In genomic region chr5:129026637-129027036, GRCm38 (mm10) we compare ENCODE assay signal across 26 mouse cellular contexts. TPM values are rescaled to one million over a fixed set of nuclear protein-coding genes. Genes with fewer than 3 reads are reported as not detected.
DNase-seq lines count a peak whose midpoint lies in the region; ATAC-seq and TF ChIP-seq lines count a peak whose summit lies in the region.
"Had no signal": no experiment of that assay in that cellular context is flagged by ENCODE, and none has a peak within 500 bp of the region (broad histone marks: within the 10 kb centered on the region; RNA-seq: fewer than 3 reads in every experiment).

No protein-coding gene starts in this region.

- no peak overlapping the region for H3K27ac ChIP-seq in liver, embryonic 14.5 days
- no peak overlapping the region for H3K27ac ChIP-seq in liver, embryonic 12.5 days
- no peak overlapping the region for H3K27ac ChIP-seq in CH12.LX (ENCODE audit: insufficient read depth, low read depth)
- H3K27ac ChIP-seq: hindbrain, embryonic 10.5 days; left cerebral cortex, adult 2 months; limb, embryonic 15.5 days; midbrain, embryonic 10.5 days had no signal

- peak; percentile 47 for TF ChIP-seq CTCF in liver, embryonic 14.5 days (IDR thresholded peaks at IDR 0.05; ENCODE audit: low read depth)
- peak in 1 of 2 experiments; percentile 54; a peak in 2 of 4 replicates for TF ChIP-seq CTCF in CH12.LX (conservative IDR thresholded peaks at IDR 0.05 in 1 of 2, IDR thresholded peaks at IDR 0.05 in 1 of 2; ENCODE audit: low read depth in 2 of 2, low read length in 2 of 2)

- no peaks in the 10 kb centered on the region for H3K9me3 ChIP-seq in liver, embryonic 14.5 days (ENCODE audit: control insufficient read depth, low read length)
- no peaks in the 10 kb centered on the region for H3K9me3 ChIP-seq in liver, embryonic 12.5 days (replicated peaks)
- H3K9me3 ChIP-seq in CH12.LX (replicated peaks; ENCODE audit: low read length), result no peaks in the 10 kb centered on the region
- H3K9me3 ChIP-seq: G1E; heart, embryonic 12.5 days; hindbrain, embryonic 10.5 days; limb, embryonic 15.5 days; midbrain, embryonic 10.5 days had no signal

- DNase-seq in liver, embryonic 14.5 days (ENCODE audit: low read depth in 3 of 3, low spot score in 3 of 3), result no peak
- DNase-seq in 3T3-L1 (ENCODE audit: low read depth, low spot score), result peak; percentile 45
- DNase-seq in CH12.LX (ENCODE audit: extremely low read depth), result no peak
- DNase-seq in ZHBTc4 (ENCODE audit: low read depth, low spot score), result peak; percentile 56
- no peak for DNase-seq in frontal cortex, postnatal 14 days (ENCODE audit: low spot score in 2 of 2)
- DNase-seq: adrenal gland, postnatal 25 days; cerebellum, adult 8-10 months; gastrocnemius, postnatal 25 days; heart, adult 18-20 months; heart, postnatal 10 days; kidney, postnatal 4 days; left cerebral cortex, postnatal 4 days; lung, adult 2 months; lung, postnatal 4 days; thymus, adult 2 months had no signal

- no peak overlapping the region for H3K4me2 ChIP-seq in liver, embryonic 14.5 days (ENCODE audit: low read depth)
- no peak overlapping the region for H3K4me2 ChIP-seq in liver, embryonic 12.5 days
- no peak overlapping the region for H3K4me2 ChIP-seq in CH12.LX (ENCODE audit: insufficient read depth, low read depth, poor library complexity, severe bottlenecking)
- H3K4me2 ChIP-seq: heart, embryonic 12.5 days; limb, embryonic 15.5 days had no signal

- no peaks in the 10 kb centered on the region for H3K27me3 ChIP-seq in liver, embryonic 14.5 days (ENCODE audit: control insufficient read depth, insufficient read depth, low read length)
- no peaks in the 10 kb centered on the region for H3K27me3 ChIP-seq in liver, embryonic 12.5 days (replicated peaks)
- no peaks in the 10 kb centered on the region for H3K27me3 ChIP-seq in CH12.LX (replicated peaks)
- H3K27me3 ChIP-seq: heart, embryonic 12.5 days; limb, embryonic 15.5 days had no signal

- no peak overlapping the region for H3K9ac ChIP-seq in liver, embryonic 14.5 days (replicated peaks)
- H3K9ac ChIP-seq in liver, embryonic 12.5 days, result no peak overlapping the region
- no peak overlapping the region for H3K9ac ChIP-seq in CH12.LX (ENCODE audit: insufficient read depth, low read depth)
- H3K9ac ChIP-seq: heart, embryonic 12.5 days; limb, embryonic 15.5 days had no signal

- peaks cover 37% of the 10 kb centered on the region for H3K36me3 ChIP-seq in liver, embryonic 14.5 days (replicated peaks; ENCODE audit: control insufficient read depth, insufficient read depth, low read depth)
- H3K36me3 ChIP-seq in liver, embryonic 12.5 days, result peaks cover 50% of the 10 kb centered on the region
- peaks cover 24 to 33% of the 10 kb centered on the region in 2 experiments for H3K36me3 ChIP-seq in CH12.LX (replicated peaks in 1 of 2; ENCODE audit: control insufficient read depth in 1 of 2, insufficient read depth in 1 of 2, low read length in 1 of 2)

- dilution Hi-C loops in CH12.LX (cut with MboI; ENCODE audit: extremely low pct_ligation_motif_present, extremely low pct_unique_long_range_greater_than_20kb, low sequenced_read_pairs), result no loop called here

- H3K79me2 ChIP-seq in CH12.LX (replicated peaks; ENCODE audit: control insufficient read depth, extremely low read depth, insufficient read depth, poor library complexity, severe bottlenecking), result peaks cover 9% of the 10 kb centered on the region

- no peak for ATAC-seq in liver, embryonic 14.5 days (ENCODE audit: insufficient read depth)
- ATAC-seq in liver, embryonic 12.5 days, result no peak
- no peak for ATAC-seq in megakaryocyte-erythroid progenitor cell, adult 5-6 weeks (replicated peaks; ENCODE audit: low FRiP score, low TSS enrichment, poor library complexity, severe bottlenecking)
- ATAC-seq: CD4-positive, CD25-positive, alpha-beta regulatory T cell, adult 4 months; forebrain, embryonic 16.5 days; intestine, postnatal 0 days had no signal

- in situ Hi-C loops in CH12.LX (cut with MboI; ENCODE audit: low pct_ligation_motif_present, low pct_unique_long_range_greater_than_20kb, low sequenced_read_pairs), result no loop called here

- TF ChIP-seq POLR2A in CH12.LX (IDR thresholded peaks at IDR 0.05; ENCODE audit: low read depth, low read length), result no peak

- 62% methylated on average over 1 of the region's 1 CpGs for WGBS in liver, embryonic 14.5 days (ENCODE audit: insufficient replicate concordance)
- WGBS in liver, embryonic 12.5 days (ENCODE audit: insufficient replicate concordance), result 55% methylated on average over 1 of the region's 1 CpGs

- TF ChIP-seq EP300 in liver, embryonic 14.5 days (IDR thresholded peaks at IDR 0.05; ENCODE audit: low read depth), result no peak
- TF ChIP-seq EP300 in CH12.LX (IDR thresholded peaks at IDR 0.05; ENCODE audit: low read length), result no peak

- peaks cover 2% of the 10 kb centered on the region in 2 experiments; a peak in 2 of 4 replicates for H3K4me1 ChIP-seq in liver, embryonic 14.5 days (replicated peaks; ENCODE audit: control insufficient read depth in 2 of 2, insufficient read depth in 2 of 2, low read length in 1 of 2)
- peaks cover 8% of the 10 kb centered on the region for H3K4me1 ChIP-seq in liver, embryonic 12.5 days
- peaks cover 2 to 3% of the 10 kb centered on the region in 2 experiments; a peak in 3 of 4 replicates for H3K4me1 ChIP-seq in CH12.LX (ENCODE audit: control insufficient read depth in 1 of 2, insufficient read depth in 2 of 2)

- H3K4me3 ChIP-seq in liver, embryonic 14.5 days (ENCODE audit: insufficient read depth in 1 of 2, low read depth in 2 of 2, low read length in 2 of 2), result no peak overlapping the region
- no peak overlapping the region for H3K4me3 ChIP-seq in liver, embryonic 12.5 days
- no peak overlapping the region for H3K4me3 ChIP-seq in CH12.LX (replicated peaks in 1 of 3; ENCODE audit: low read depth in 2 of 3, low read length in 2 of 3, poor library complexity in 1 of 3)
- H3K4me3 ChIP-seq: heart, embryonic 12.5 days; hindbrain, embryonic 10.5 days; left cerebral cortex, adult 2 months; limb, embryonic 15.5 days; midbrain, embryonic 10.5 days had no signal

- TF ChIP-seq RAD21 in CH12.LX (IDR thresholded peaks at IDR 0.05; ENCODE audit: low read depth, low read length), result no peak

TF ChIP-seq in CH12.LX, 34 proteins besides CTCF, POLR2A, EP300 and RAD21:
- TF ChIP-seq ETS1 (conservative IDR thresholded peaks at IDR 0.05; ENCODE audit: low read depth, low read length) (no peak), POLR2AphosphoS2 (IDR thresholded peaks at IDR 0.05; ENCODE audit: low read depth, low read length) (no peak), MAFK (IDR thresholded peaks at IDR 0.05; ENCODE audit: insufficient replicate concordance, low read length) (no peak), MYC (IDR thresholded peaks at IDR 0.05; ENCODE audit: low read depth, low read length) (0 out of 2 replicates have a peak, but pooled peaks have one; percentile 41), CHD2 (IDR thresholded peaks at IDR 0.05; ENCODE audit: low read length) (no peak), IRF4 (IDR thresholded peaks at IDR 0.05; ENCODE audit: low read depth, low read length) (no peak), GABPA (IDR thresholded peaks at IDR 0.05; ENCODE audit: insufficient replicate concordance, low read depth, low read length) (no peak), HCFC1 (IDR thresholded peaks at IDR 0.05; ENCODE audit: low read depth, low read length) (no peak), PAX5 (IDR thresholded peaks at IDR 0.05; ENCODE audit: low read length) (no peak)

RNA-seq across cellular contexts. Expression of gene Ran, which starts 6.8 kb away (rescaled TPM):
- polyA plus RNA-seq in liver, embryonic 14.5 days (2012; rRNA removed), result 221 and 273 TPM in 2 replicates
- 461 and 495 TPM in 2 replicates for polyA plus RNA-seq in liver, embryonic 14.5 days (2014; fragmentation: Nextera tagmentation; extraction: Ambion mirVana)
- polyA plus RNA-seq in liver, embryonic 12.5 days (2016; fragmentation: Nextera tagmentation; extraction: Ambion mirVana), result 682 and 694 TPM in 2 replicates
- 847 and 977 TPM in 2 replicates for total RNA-seq in CH12.LX (2012; rRNA removed)
- 1,083 and 1,183 TPM in 2 replicates for total RNA-seq in CH12.LX (2014; rRNA removed)
- polyA plus RNA-seq in CH12.LX (2012; ENCODE audit: insufficient read length, low read depth), result 1,512 and 1,664 TPM in 2 replicates
- total RNA-seq in megakaryocyte-erythroid progenitor cell, adult 5-6 weeks (2014; fragmentation: Nextera tagmentation), result 542 and 563 TPM in 2 replicates
- total RNA-seq in megakaryocyte-erythroid progenitor cell, adult 5-6 weeks (2017), result 903 and 978 TPM in 2 replicates

RNA-seq across cellular contexts. Expression of gene Stx2, which starts 18.3 kb away (rescaled TPM):
- 66.6 and 75.0 TPM in 2 replicates for polyA plus RNA-seq in liver, embryonic 14.5 days (2012; rRNA removed)
- 68.1 and 74.2 TPM in 2 replicates for polyA plus RNA-seq in liver, embryonic 14.5 days (2014; fragmentation: Nextera tagmentation; extraction: Ambion mirVana)
- 95.8 and 106 TPM in 2 replicates for polyA plus RNA-seq in liver, embryonic 12.5 days (2016; fragmentation: Nextera tagmentation; extraction: Ambion mirVana)
- total RNA-seq in CH12.LX (2012; rRNA removed), result 3.4 and 5.2 TPM in 2 replicates
- total RNA-seq in CH12.LX (2014; rRNA removed), result 0.74 and 1.2 TPM in 2 replicates
- 1.9 and 2.5 TPM in 2 replicates for polyA plus RNA-seq in CH12.LX (2012; ENCODE audit: insufficient read length, low read depth)
- 126 and 134 TPM in 2 replicates for total RNA-seq in megakaryocyte-erythroid progenitor cell, adult 5-6 weeks (2014; fragmentation: Nextera tagmentation)
- 101 and 146 TPM in 2 replicates for total RNA-seq in megakaryocyte-erythroid progenitor cell, adult 5-6 weeks (2017)

Comparison
In these comparisons a context has a peak if more than half of its experiments do, and no peak if none do; other contexts are left out.
1. DNase-seq: peak in 3T3-L1 (single experiment) and ZHBTc4 (single experiment); none in liver, embryonic 14.5 days (0 of 3), CH12.LX (single experiment) and frontal cortex, postnatal 14 days (0 of 2).
2. RNA of gene Stx2, which starts 18.3 kb away (polyA plus RNA-seq): 95.8 to 106 TPM in liver, embryonic 12.5 days and 66.6 to 75.0 TPM in liver, embryonic 14.5 days; 1.9 to 2.5 TPM in CH12.LX; every median in the first group is over 10 times any median in the second.